Mouse (Mus musculus): ENCODE data around the gene Adamts8. TPM values are rescaled to one million over a fixed set of nuclear protein-coding genes. Genes with fewer than 3 reads are reported as not detected.

Gene Adamts8
- total and polyA plus RNA-seq, 3 experiments = not detected

DNA sequence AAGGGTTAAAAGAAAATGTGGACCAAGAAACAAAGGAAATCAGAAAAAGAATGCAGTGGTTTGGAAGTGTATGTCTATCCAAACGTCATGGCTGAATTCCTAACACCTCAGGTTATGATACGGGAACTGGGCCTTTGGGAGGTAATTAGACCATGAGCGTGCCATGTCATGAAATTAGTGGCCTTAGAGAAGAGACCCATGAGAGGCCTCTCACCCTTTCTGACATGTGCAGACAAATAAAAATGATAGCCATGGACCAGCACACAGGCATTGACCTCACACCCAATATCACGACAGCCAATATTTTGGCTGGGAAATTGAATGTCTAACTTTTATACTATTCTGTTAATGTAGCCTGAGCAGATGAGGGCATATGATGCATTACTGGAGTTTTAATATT, 60.2 kb downstream of the Adamts8 start:
- no peak overlapping the region for H3K4me2 ChIP-seq (ENCODE audit: insufficient read depth, low read depth, poor library complexity, severe bottlenecking)
- peaks cover under 1% of the 10 kb centered on the region for H3K27me3 ChIP-seq (replicated peaks)
- H3K27ac ChIP-seq (ENCODE audit: insufficient read depth, low read depth) = no peak overlapping the region
- in situ Hi-C loops (cut with MboI; ENCODE audit: low pct_ligation_motif_present, low pct_unique_long_range_greater_than_20kb, low sequenced_read_pairs) = no loop called here
- no peaks in the 10 kb centered on the region for H3K4me1 ChIP-seq (ENCODE audit: control insufficient read depth in 1 of 2, insufficient read depth in 2 of 2)
- H3K36me3 ChIP-seq (replicated peaks in 1 of 2; ENCODE audit: control insufficient read depth in 1 of 2, insufficient read depth in 1 of 2, low read length in 1 of 2) = no peaks in the 10 kb centered on the region
- no peaks in the 10 kb centered on the region for H3K9me3 ChIP-seq (replicated peaks; ENCODE audit: low read length)
- TF ChIP-seq MYC (IDR thresholded peaks at IDR 0.05; ENCODE audit: low read depth, low read length) (no peak), CHD1 (IDR thresholded peaks at IDR 0.05; ENCODE audit: low read depth, low read length) (no peak), KAT2A (IDR thresholded peaks at IDR 0.05; ENCODE audit: insufficient replicate concordance, low read length) (no peak), NELFE (IDR thresholded peaks at IDR 0.05; ENCODE audit: low read depth, low read length) (no peak), GABPA (IDR thresholded peaks at IDR 0.05; ENCODE audit: insufficient replicate concordance, low read depth, low read length) (no peak), MAFK (IDR thresholded peaks at IDR 0.05; ENCODE audit: insufficient replicate concordance, low read length) (no peak), UBTF (IDR thresholded peaks at IDR 0.05; ENCODE audit: low read depth, low read length) (no peak), ELF1 (IDR thresholded peaks at IDR 0.05; ENCODE audit: low read depth, low read length) (no peak), ETS1 (conservative IDR thresholded peaks at IDR 0.05; ENCODE audit: low read depth, low read length) (no peak), JUND (conservative IDR thresholded peaks at IDR 0.05; ENCODE audit: low read depth, low read length) (no peak), SMC3 (IDR thresholded peaks at IDR 0.05; ENCODE audit: low read depth, low read length) (no peak), ZKSCAN1 (IDR thresholded peaks at IDR 0.05; ENCODE audit: borderline replicate concordance, low read depth, low read length) (no peak)
- H3K9ac ChIP-seq (ENCODE audit: insufficient read depth, low read depth) = no peak overlapping the region
- no peak overlapping the region for H3K4me3 ChIP-seq (replicated peaks in 1 of 3; ENCODE audit: low read depth in 2 of 3, low read length in 2 of 3, poor library complexity in 1 of 3)
- DNase-seq (ENCODE audit: extremely low read depth) = no peak
- dilution Hi-C loops (cut with MboI; ENCODE audit: extremely low pct_ligation_motif_present, extremely low pct_unique_long_range_greater_than_20kb, low sequenced_read_pairs) = no loop called here
- H3K79me2 ChIP-seq (replicated peaks; ENCODE audit: control insufficient read depth, extremely low read depth, insufficient read depth, poor library complexity, severe bottlenecking) = no peaks in the 10 kb centered on the region

DNA sequence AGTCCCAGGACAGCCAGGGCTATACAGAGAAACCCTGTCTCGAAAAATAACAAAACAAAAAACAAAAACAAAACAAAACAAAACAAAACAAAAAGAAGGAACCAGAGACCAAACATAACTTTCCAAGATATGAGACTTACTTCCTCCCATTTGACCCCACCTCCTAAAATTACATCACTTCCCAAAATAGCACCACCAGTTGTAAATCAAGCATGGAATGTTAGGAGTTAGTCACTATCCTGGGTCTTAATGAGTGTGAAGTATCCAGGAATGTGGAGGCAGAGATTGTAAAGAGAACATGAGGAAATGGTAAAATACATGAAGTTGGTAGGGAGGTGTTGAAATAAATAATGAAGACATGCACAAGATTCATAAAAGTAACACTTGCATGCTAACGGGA, 67.0 kb downstream of the Adamts8 start:
- Histone ChIP-seq H3K4me2 (ENCODE audit: insufficient read depth, low read depth, poor library complexity, severe bottlenecking) (no peak overlapping the region), H3K36me3 (replicated peaks in 1 of 2; ENCODE audit: control insufficient read depth in 1 of 2, insufficient read depth in 1 of 2, low read length in 1 of 2) (no peaks in the 10 kb centered on the region), H3K9me3 (replicated peaks; ENCODE audit: low read length) (no peaks in the 10 kb centered on the region), H3K4me1 (ENCODE audit: control insufficient read depth in 1 of 2, insufficient read depth in 2 of 2) (no peaks in the 10 kb centered on the region), H3K4me3 (replicated peaks in 1 of 3; ENCODE audit: low read depth in 2 of 3, low read length in 2 of 3, poor library complexity in 1 of 3) (no peak overlapping the region), H3K27me3 (replicated peaks) (no peaks in the 10 kb centered on the region), H3K27ac (ENCODE audit: insufficient read depth, low read depth) (no peak overlapping the region), H3K79me2 (replicated peaks; ENCODE audit: control insufficient read depth, extremely low read depth, insufficient read depth, poor library complexity, severe bottlenecking) (no peaks in the 10 kb centered on the region), H3K9ac (ENCODE audit: insufficient read depth, low read depth) (no peak overlapping the region)
- dilution Hi-C loops (cut with MboI; ENCODE audit: extremely low pct_ligation_motif_present, extremely low pct_unique_long_range_greater_than_20kb, low sequenced_read_pairs) (no loop called here), in situ Hi-C loops (cut with MboI; ENCODE audit: low pct_ligation_motif_present, low pct_unique_long_range_greater_than_20kb, low sequenced_read_pairs) (no loop called here)
- DNase-seq (ENCODE audit: extremely low read depth) = no peak
- no peak for TF ChIP-seq PAX5 (IDR thresholded peaks at IDR 0.05; ENCODE audit: low read length)
- no peak for TF ChIP-seq E2F4 (IDR thresholded peaks at IDR 0.05; ENCODE audit: insufficient replicate concordance, low read depth, low read length)
- no peak for TF ChIP-seq UBTF (IDR thresholded peaks at IDR 0.05; ENCODE audit: low read depth, low read length)
- no peak for TF ChIP-seq JUN (IDR thresholded peaks at IDR 0.05; ENCODE audit: insufficient read depth, low read depth, low read length)
- no peak for TF ChIP-seq BHLHE40 (IDR thresholded peaks at IDR 0.05; ENCODE audit: low read depth, low read length)
- no peak for TF ChIP-seq KAT2A (IDR thresholded peaks at IDR 0.05; ENCODE audit: insufficient replicate concordance, low read length)
- no peak for TF ChIP-seq USF2 (conservative IDR thresholded peaks at IDR 0.05; ENCODE audit: low read depth, low read length)
- no peak for TF ChIP-seq MAX (IDR thresholded peaks at IDR 0.05; ENCODE audit: low read length)
- no peak for TF ChIP-seq ETS1 (conservative IDR thresholded peaks at IDR 0.05; ENCODE audit: low read depth, low read length)
- TF ChIP-seq ELF1 (IDR thresholded peaks at IDR 0.05; ENCODE audit: low read depth, low read length) = no peak
- no peak for TF ChIP-seq TBP (conservative IDR thresholded peaks at IDR 0.05; ENCODE audit: low read depth, low read length)
- TF ChIP-seq IRF4 (IDR thresholded peaks at IDR 0.05; ENCODE audit: low read depth, low read length) = no peak
- TF ChIP-seq POLR2A (IDR thresholded peaks at IDR 0.05; ENCODE audit: low read depth, low read length) = no peak
- no peak for TF ChIP-seq GABPA (IDR thresholded peaks at IDR 0.05; ENCODE audit: insufficient replicate concordance, low read depth, low read length)
